Mouse (Mus musculus): ENCODE results near the gene Spry1.

GRCm38 (mm10) chr3:37604976-37605875, 34.5 kb upstream of the Spry1 start:
- TF ChIP-seq POLR2A (IDR thresholded peaks at IDR 0.05; ENCODE audit: borderline replicate concordance, control insufficient read depth, low read depth, low read length) (no peak), CTCF (IDR thresholded peaks at IDR 0.05; ENCODE audit: control insufficient read depth, insufficient read depth, low read length) (no peak)

Measured in bone marrow, adult 2 months (tissue).